ENCODE assay signal across 8 mouse cellular contexts in the genomic region with DNA sequence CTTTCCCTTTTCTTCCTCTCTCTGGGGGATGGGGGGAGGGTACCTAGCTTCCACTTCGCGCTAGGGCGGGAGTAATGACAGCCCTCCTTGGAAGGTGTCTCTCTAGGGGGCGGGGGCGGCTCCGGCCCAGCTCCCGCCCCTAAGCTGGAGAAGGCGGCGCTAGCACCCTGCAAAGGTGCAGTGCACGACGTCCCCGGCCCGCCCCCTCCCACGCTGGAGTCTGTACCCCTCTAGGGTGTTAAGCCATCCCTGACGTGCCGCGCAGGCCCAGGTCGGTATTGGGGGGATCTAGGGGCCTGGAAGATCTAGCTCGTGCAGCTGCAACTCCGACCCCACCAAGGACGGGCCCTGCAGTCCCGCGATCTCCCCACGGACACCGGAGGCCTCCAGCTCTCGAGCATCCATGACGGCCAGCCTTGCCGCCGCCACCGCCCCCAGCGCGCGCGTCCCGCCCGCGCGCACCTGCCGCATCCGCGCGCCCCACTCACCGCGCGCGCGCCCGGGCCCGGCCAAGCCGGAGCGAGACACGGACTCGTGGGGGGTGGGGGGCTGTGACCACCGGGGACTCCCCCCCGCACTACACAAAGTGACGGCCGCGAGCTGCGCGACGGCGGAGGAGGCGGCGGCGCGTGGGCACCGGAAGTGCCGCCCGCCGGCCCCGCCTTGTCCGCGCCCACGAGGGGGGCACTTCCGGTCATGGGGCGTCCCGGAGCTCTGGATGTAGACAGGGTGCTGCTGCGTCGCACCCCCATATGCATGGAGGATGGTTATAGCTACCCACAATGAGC. TPM values are rescaled to one million over a fixed set of nuclear protein-coding genes. Genes with fewer than 3 reads are reported as not detected.
DNase-seq lines count a peak whose midpoint lies in the region; ATAC-seq lines count a peak whose summit lies in the region.

A gene (minus strand): TSS at position 660 of the 788 bp plus-strand sequence.

- DNase-seq in Muller cell, postnatal 12 days (ENCODE audit: inconsistent ontology term), result peak; percentile 81
- DNase-seq in cerebellum, adult 9-11 months, result peak; percentile 83
- DNase-seq in frontal cortex, postnatal 25 days (ENCODE audit: low spot score in 2 of 2), result peak; percentile 39 to 47
- peak; percentile 59 to 66 for DNase-seq in layer of hippocampus, postnatal 25 days (ENCODE audit: extremely low spot score in 1 of 2, low spot score in 1 of 2)
- peak; percentile 73 for DNase-seq in lung, postnatal 14 days
- DNase-seq in retina, adult 2 months (ENCODE audit: low read depth, low spot score), result peak; percentile 68
- peak; percentile 41 to 52 for DNase-seq in thymus, postnatal 36 days

- peak within 1 kb of the TSS; percentile 88 for H3K9ac ChIP-seq in hindbrain, embryonic 12.5 days

- peak within 1 kb of the TSS; percentile 69 for H3K4me3 ChIP-seq in hindbrain, embryonic 12.5 days

- H3K36me3 ChIP-seq in hindbrain, embryonic 12.5 days, result peaks cover 7% of the 10 kb centered on the region

- H3K4me2 ChIP-seq in hindbrain, embryonic 12.5 days (replicated peaks), result peak within 1 kb of the TSS; percentile 95

- H3K9me3 ChIP-seq in hindbrain, embryonic 12.5 days (replicated peaks), result no peaks in the 10 kb centered on the region

- WGBS in hindbrain, embryonic 12.5 days, result under 1% methylated on average over 74 of the region's 79 CpGs

- H3K27me3 ChIP-seq in hindbrain, embryonic 12.5 days, result 0 out of 2 replicates have a peak, but pooled peaks cover 2% of the 10 kb centered on the region

- H3K27ac ChIP-seq in hindbrain, embryonic 12.5 days, result peak within 1 kb of the TSS; percentile 77

- ATAC-seq in hindbrain, embryonic 12.5 days (ENCODE audit: low FRiP score), result peak; percentile 87

- H3K4me1 ChIP-seq in hindbrain, embryonic 12.5 days, result peaks cover 26% of the 10 kb centered on the region

RNA-seq across cellular contexts. Expression of the gene that starts here (rescaled TPM):
- 16.9 and 18.6 TPM in 2 replicates for polyA plus RNA-seq in hindbrain, embryonic 12.5 days (2016; fragmentation: Nextera tagmentation; extraction: Ambion mirVana)
- total RNA-seq in layer of hippocampus, postnatal 25 days (2021), result 10 to 100 TPM; 22.0 to 22.5 TPM

Comparison
In these comparisons a context has a peak if more than half of its experiments do, and no peak if none do; other contexts are left out.
1. Peak in every context shown above with its lines: DNase-seq, ATAC-seq, H3K4me3 ChIP-seq and H3K27ac ChIP-seq.